Mouse (Mus musculus) lung, embryonic 16.5 days (tissue): ENCODE data around the gene Thg1l. TPM values are rescaled to one million over a fixed set of nuclear protein-coding genes. Genes with fewer than 3 reads are reported as not detected.

ENCODE experiments used
- ATAC-seq: fragments of 200-750 bp; cut with Nextera tagmentation; 2 replicates; pipeline ENCODE4 v1.8.0; 2017; ENCODE audit warnings: low read depth, mild to moderate bottlenecking, moderate library complexity
- H3K27ac ChIP-seq: fragments of 300-500 bp; sonication (generic); 2 replicates; pipeline ENCODE4 v1.5.1; 2014; ENCODE audit warnings: mild to moderate bottlenecking, control low read depth, low read length
- H3K27me3 ChIP-seq: fragments of 300-500 bp; sonication (generic); 2 replicates; pipeline ENCODE4 v1.6.1; 2014; ENCODE audit warnings: low read depth, low read length, mixed read lengths; ENCODE audit not compliant: control insufficient read depth, insufficient read depth
- H3K36me3 ChIP-seq: fragments of 300-500 bp; sonication (generic); 2 replicates; pipeline ENCODE4 v1.6.1; 2014; ENCODE audit warnings: low read length; ENCODE audit not compliant: control insufficient read depth, insufficient read depth
- H3K4me1 ChIP-seq: fragments of 300-500 bp; sonication (generic); replicated peaks from 2 replicates; pipeline ENCODE4 v1.6.1; 2014; ENCODE audit warnings: low read length, mixed read lengths; ENCODE audit not compliant: control insufficient read depth, insufficient read depth
- H3K4me2 ChIP-seq: fragments of 300-500 bp; sonication (generic); 2 replicates; pipeline ENCODE4 v1.6.1; 2014; ENCODE audit warnings: low read depth, low read length, control low read depth
- H3K4me3 ChIP-seq: fragments of 300-500 bp; sonication (generic); 2 replicates; pipeline ENCODE4 v1.5.1; 2014; ENCODE audit warnings: mild to moderate bottlenecking, low read length, control low read depth
- H3K9ac ChIP-seq: fragments of 300-500 bp; sonication (generic); 2 replicates; pipeline ENCODE4 v1.6.1; 2014; ENCODE audit warnings: low read length, control low read depth
- H3K9me3 ChIP-seq: fragments of 300-500 bp; sonication (generic); 2 replicates; pipeline ENCODE4 v1.6.1; 2016; ENCODE audit warnings: low read length; ENCODE audit not compliant: control insufficient read depth
- WGBS: fragments of 180-500 bp; shearing (Covaris S2); extraction: QIAGEN DNeasy Blood & Tissue Kit; methylation state at CpG from one replicate; pipeline ENCODE4 v1.1.7; 2014; 5-methylcytosine and 5-hydroxymethylcytosine counted together
- polyA plus RNA-seq: library from polyadenylated mRNA; unstranded; fragments of >200 nt; fragmentation: Nextera tagmentation; extraction: Ambion mirVana; gene quantifications from 2 replicates; pipeline ENCODE4 v1.2.1, GENCODE M21; 2015

The Thg1l gene
- polyA plus RNA-seq, 1 experiment from 2014 or later = 12.5 TPM

- Histone ChIP-seq H3K9me3 (no peaks in the 10 kb centered on the region), H3K27me3 (no peaks in the 10 kb centered on the region), H3K9ac (no peak overlapping the region), H3K4me3 (no peak overlapping the region), H3K27ac (no peak overlapping the region), H3K4me1 (peaks cover 10% of the 10 kb centered on the region), H3K36me3 (peaks cover 17% of the 10 kb centered on the region), H3K4me2 (no peak overlapping the region)
- WGBS = 90% methylated on average over 8 of the region's 8 CpGs
- no peak for ATAC-seq
Measured at GRCm38 (mm10) chr11:45938917-45939316, 16.4 kb downstream of the Thg1l start.

GRCm38 (mm10) chr11:45937478-45937877 is 17.8 kb downstream of the Thg1l start:
- no peak overlapping the region for H3K4me3 ChIP-seq
- ATAC-seq = no peak
- H3K9me3 ChIP-seq = no peaks in the 10 kb centered on the region
- no peaks in the 10 kb centered on the region for H3K4me1 ChIP-seq
- H3K4me2 ChIP-seq = no peak overlapping the region
- peaks cover 23% of the 10 kb centered on the region for H3K36me3 ChIP-seq
- no peaks in the 10 kb centered on the region for H3K27me3 ChIP-seq
- H3K27ac ChIP-seq = no peak overlapping the region
- no peak overlapping the region for H3K9ac ChIP-seq
- 93% methylated on average over 8 of the region's 8 CpGs for WGBS

DNA sequence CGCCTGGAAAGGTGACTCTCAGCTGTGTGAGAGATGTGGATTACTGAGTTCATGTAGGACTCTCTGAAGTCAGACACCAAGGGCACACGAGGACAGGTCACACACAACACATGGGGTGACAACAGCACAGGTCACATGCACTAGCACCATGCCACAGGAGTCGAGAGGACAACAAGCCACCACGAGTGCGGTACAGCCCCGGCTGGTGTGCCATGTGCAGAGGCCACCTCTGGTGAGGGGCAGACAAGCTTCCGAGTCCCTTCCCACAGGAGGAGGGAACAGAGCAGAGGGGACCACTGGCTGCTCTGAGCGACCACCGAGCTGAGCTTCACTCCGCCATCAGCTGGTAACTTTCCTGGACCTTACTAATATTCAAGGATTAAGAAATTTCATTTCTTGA is 22.5 kb downstream of the Thg1l start:
- no peak for ATAC-seq
- H3K4me1 ChIP-seq = no peaks in the 10 kb centered on the region
- peaks cover 23% of the 10 kb centered on the region for H3K36me3 ChIP-seq
- 88% methylated on average over 10 of the region's 10 CpGs for WGBS
- H3K9ac ChIP-seq = no peak overlapping the region
- H3K27me3 ChIP-seq = no peaks in the 10 kb centered on the region
- no peaks in the 10 kb centered on the region for H3K9me3 ChIP-seq
- H3K4me3 ChIP-seq = no peak overlapping the region
- H3K27ac ChIP-seq = no peak overlapping the region
- H3K4me2 ChIP-seq = no peak overlapping the region

DNA sequence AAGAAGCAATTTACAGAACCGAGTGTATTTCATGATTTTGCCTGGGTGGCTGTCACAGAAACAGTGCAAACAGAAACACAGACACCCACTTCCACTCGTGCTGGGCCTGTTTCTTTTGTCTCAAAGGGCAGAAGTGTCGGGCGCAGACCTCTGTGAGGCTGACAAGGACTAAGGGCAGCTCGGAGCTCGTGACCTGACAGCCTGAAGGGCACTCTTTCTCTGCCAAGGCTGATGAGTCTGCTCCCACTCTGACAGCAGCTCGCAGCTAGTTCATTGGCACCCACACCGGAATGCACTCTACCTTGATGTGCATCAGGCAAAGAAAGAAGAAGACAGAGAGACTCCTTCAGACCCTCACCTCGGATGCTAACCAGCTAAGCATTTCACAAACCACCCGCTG is 25.8 kb downstream of the Thg1l start:
- Histone ChIP-seq H3K9me3 (no peaks in the 10 kb centered on the region), H3K4me1 (no peaks in the 10 kb centered on the region), H3K4me2 (no peak overlapping the region), H3K27ac (no peak overlapping the region), H3K4me3 (no peak overlapping the region), H3K9ac (no peak overlapping the region), H3K36me3 (peaks cover 10% of the 10 kb centered on the region), H3K27me3 (no peaks in the 10 kb centered on the region)
- no peak for ATAC-seq
- WGBS = 79% methylated on average over 10 of the region's 10 CpGs

GRCm38 (mm10) chr11:45927456-45927855 is 27.8 kb downstream of the Thg1l start:
- Histone ChIP-seq H3K9me3 (no peaks in the 10 kb centered on the region), H3K9ac (no peak overlapping the region), H3K4me3 (no peak overlapping the region), H3K27ac (no peak overlapping the region), H3K27me3 (no peaks in the 10 kb centered on the region), H3K4me1 (no peaks in the 10 kb centered on the region), H3K4me2 (no peak overlapping the region), H3K36me3 (no peaks in the 10 kb centered on the region; the same call in none of the 2 replicates)
- no peak for ATAC-seq
- WGBS = 59% methylated on average over 5 of the region's 5 CpGs

DNA sequence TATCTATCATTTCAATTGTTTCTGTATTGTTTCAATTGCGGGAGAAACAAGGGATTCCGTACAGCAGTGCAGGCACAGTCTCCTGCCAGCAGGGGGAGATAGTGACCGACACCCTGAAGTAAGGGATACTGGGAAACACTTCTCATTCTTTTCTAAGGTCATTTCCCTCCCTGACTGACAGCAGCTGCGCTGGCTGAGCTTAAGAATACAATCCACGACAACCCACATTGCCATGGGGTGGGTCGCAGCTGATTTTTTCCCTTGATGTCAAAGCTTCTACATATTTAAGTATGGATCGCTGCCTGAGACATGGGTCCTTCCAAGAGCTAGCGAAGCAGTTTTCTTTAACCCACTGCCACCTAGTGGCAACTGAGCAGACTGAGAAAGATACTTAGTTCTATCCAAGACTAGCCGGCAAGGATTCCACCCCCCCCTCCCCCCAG is 28.6 kb downstream of the Thg1l start:
- H3K4me2 ChIP-seq = peak overlapping the region; percentile 72
- no peaks in the 10 kb centered on the region for H3K4me1 ChIP-seq
- peak; percentile 91 for ATAC-seq
- no peaks in the 10 kb centered on the region for H3K27me3 ChIP-seq
- no peaks in the 10 kb centered on the region; the same call in 1 of the 2 replicates for H3K36me3 ChIP-seq
- peak overlapping the region; percentile 52 for H3K4me3 ChIP-seq
- H3K9ac ChIP-seq = peak overlapping the region; percentile 67; the same call in 1 of the 2 replicates
- 0% methylated on average over 9 of the region's 9 CpGs for WGBS
- 0 out of 2 replicates have a peak overlapping the region, but pooled peaks have one; percentile 48 for H3K27ac ChIP-seq
- no peaks in the 10 kb centered on the region for H3K9me3 ChIP-seq

GRCm38 (mm10) chr11:45925436-45925835 is 29.9 kb downstream of the Thg1l start:
- no peaks in the 10 kb centered on the region for H3K9me3 ChIP-seq
- H3K4me1 ChIP-seq = no peaks in the 10 kb centered on the region
- H3K27ac ChIP-seq = no peak overlapping the region
- no peak for ATAC-seq
- H3K9ac ChIP-seq = no peak overlapping the region
- H3K4me3 ChIP-seq = no peak overlapping the region
- H3K36me3 ChIP-seq = no peaks in the 10 kb centered on the region
- H3K4me2 ChIP-seq = no peak overlapping the region
- no peaks in the 10 kb centered on the region for H3K27me3 ChIP-seq
- whole genome bisulfite sequencing = 62% methylated on average over 6 of the region's 6 CpGs

DNA sequence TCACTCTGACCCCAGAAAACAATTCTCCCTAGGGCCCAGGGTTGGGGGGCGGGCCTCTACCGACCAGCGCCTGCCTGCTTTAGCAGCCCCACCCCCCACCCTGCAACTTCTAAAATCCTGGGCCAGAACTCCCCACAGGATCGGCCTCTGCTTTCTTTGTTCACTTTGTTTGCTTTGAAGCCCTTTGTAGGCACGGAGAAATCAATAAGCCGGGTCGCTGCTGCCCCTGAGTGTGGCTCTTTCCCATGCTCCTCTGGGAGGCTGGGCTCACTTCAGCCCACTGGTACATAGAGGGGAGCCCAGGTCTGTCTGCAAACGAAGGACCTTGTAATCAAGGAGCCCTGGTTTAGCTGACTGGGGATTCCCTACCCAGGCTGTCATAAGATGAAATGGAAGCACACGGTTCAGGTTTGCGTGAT is 33.8 kb downstream of the Thg1l start:
- Histone ChIP-seq H3K9ac (peak overlapping the region; percentile 2; the same call in 1 of the 2 replicates), H3K4me1 (no peaks in the 10 kb centered on the region), H3K4me3 (no peak overlapping the region), H3K4me2 (no peak overlapping the region), H3K9me3 (no peaks in the 10 kb centered on the region), H3K27ac (no peak overlapping the region), H3K27me3 (no peaks in the 10 kb centered on the region), H3K36me3 (no peaks in the 10 kb centered on the region)
- 17% methylated on average over 10 of the region's 10 CpGs for WGBS
- no peak for ATAC-seq

- Histone ChIP-seq H3K27ac (no peak overlapping the region), H3K9ac (no peak overlapping the region; the same call in 1 of the 2 replicates), H3K27me3 (no peaks in the 10 kb centered on the region), H3K4me3 (no peak overlapping the region), H3K4me2 (no peak overlapping the region), H3K36me3 (no peaks in the 10 kb centered on the region), H3K4me1 (no peaks in the 10 kb centered on the region), H3K9me3 (no peaks in the 10 kb centered on the region)
- WGBS = 48% methylated on average over 8 of the region's 8 CpGs
- no peak for ATAC-seq
Measured at GRCm38 (mm10) chr11:45921026-45921425, 34.3 kb downstream of the Thg1l start.

- H3K4me3 ChIP-seq = no peak overlapping the region
- no peaks in the 10 kb centered on the region for H3K4me1 ChIP-seq
- ATAC-seq = no peak
- H3K36me3 ChIP-seq = no peaks in the 10 kb centered on the region
- 66% methylated on average over 4 of the region's 4 CpGs for WGBS
- no peak overlapping the region for H3K4me2 ChIP-seq
- no peaks in the 10 kb centered on the region for H3K27me3 ChIP-seq
- no peaks in the 10 kb centered on the region for H3K9me3 ChIP-seq
- H3K27ac ChIP-seq = no peak overlapping the region
- no peak overlapping the region for H3K9ac ChIP-seq
Measured at GRCm38 (mm10) chr11:45918836-45919235, 36.5 kb downstream of the Thg1l start.
